Mouse (Mus musculus) CH12.LX (cell line): ENCODE measurements around the gene 1700022I11Rik.

Experiments used
- CHD2 ChIP-seq: IDR thresholded peaks from 2 replicates; pipeline ENCODE4 v1.6.1; 2011; ENCODE audit warnings: low read length, improper control_type of control experiment
- CTCF ChIP-seq, 2 experiments: IDR thresholded peaks in 1 of 2; conservative IDR thresholded peaks in 1 of 2; 2 replicates each; pipeline ENCODE4 v1.5.1; 2011 to 2012; ENCODE audit warnings: low read depth in 2 of 2, low read length in 2 of 2, improper control_type of control experiment in 1 of 2, inconsistent platforms in 1 of 2, mild to moderate bottlenecking in 1 of 2, moderate library complexity in 1 of 2
- MAFK ChIP-seq: IDR thresholded peaks from 2 replicates; pipeline ENCODE4 v1.6.1; 2011; ENCODE audit warnings: low read length, improper control_type of control experiment; ENCODE audit not compliant: insufficient replicate concordance
- MEF2A ChIP-seq: IDR thresholded peaks from 2 replicates; pipeline ENCODE4 v1.6.1; 2014; ENCODE audit warnings: low read depth, mild to moderate bottlenecking, inconsistent platforms, low read length, improper control_type of control experiment, borderline replicate concordance
- POLR2A ChIP-seq: IDR thresholded peaks from 2 replicates; pipeline ENCODE4 v1.6.1; 2011; ENCODE audit warnings: low read depth, mild to moderate bottlenecking, improper control_type of control experiment, low read length
- POLR2AphosphoS2 ChIP-seq: IDR thresholded peaks from 2 replicates; pipeline ENCODE4 v1.6.1; 2011; ENCODE audit warnings: low read depth, low read length, improper control_type of control experiment
- TBP ChIP-seq: conservative IDR thresholded peaks from 2 replicates; pipeline ENCODE4 v1.6.1; 2011; ENCODE audit warnings: low read depth, low read length, improper control_type of control experiment
- USF2 ChIP-seq: conservative IDR thresholded peaks from 2 replicates; pipeline ENCODE4 v1.6.1; 2011; ENCODE audit warnings: low read depth, low read length, improper control_type of control experiment

GRCm38 (mm10) chr4:42972952-42973351 is 3.5 kb downstream of the 1700022I11Rik start:
- no peak for TF ChIP-seq TBP
- TF ChIP-seq CTCF (conservative IDR thresholded peaks at IDR 0.05 in 1 of 2, IDR thresholded peaks at IDR 0.05 in 1 of 2; ENCODE audit: low read depth in 2 of 2, low read length in 2 of 2), result no peak
- no peak for TF ChIP-seq MEF2A
- no peak for TF ChIP-seq POLR2A
- TF ChIP-seq MAFK, result no peak
- no peak for TF ChIP-seq POLR2AphosphoS2
- TF ChIP-seq CHD2, result no peak
- TF ChIP-seq USF2, result no peak
